Comparison of ENCODE assay signal across 19 mouse cellular contexts in the genomic region with DNA sequence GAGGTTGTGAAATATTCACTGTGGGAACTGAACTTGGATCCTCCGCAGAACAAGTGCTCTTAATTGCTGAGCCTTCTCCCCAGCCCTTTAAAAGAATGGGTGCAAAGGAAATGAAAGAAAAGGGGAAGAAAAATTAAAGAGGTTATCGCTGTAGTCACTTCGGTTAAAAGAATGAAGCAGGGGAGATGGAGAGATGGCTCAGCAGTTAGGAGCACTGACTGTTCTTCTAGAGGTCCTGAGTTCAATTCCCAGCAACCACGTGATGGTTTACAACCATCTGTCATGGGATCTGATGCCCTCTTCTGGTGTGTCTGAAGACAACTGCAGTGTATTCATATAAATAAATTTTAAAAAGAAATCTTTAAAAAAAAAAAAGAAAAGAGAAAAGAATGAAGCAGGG. TPM values are rescaled to one million over a fixed set of nuclear protein-coding genes. Genes with fewer than 3 reads are reported as not detected.
A peak's percentile ranks its signal among the peaks of the same experiment; 100 is the strongest.
DNase-seq lines count a peak whose midpoint lies in the region; ATAC-seq and TF ChIP-seq lines count a peak whose summit lies in the region.
"Had no signal": no experiment of that assay in that cellular context is flagged by ENCODE, and none has a peak within 500 bp of the region (broad histone marks: within the 10 kb centered on the region; RNA-seq: fewer than 3 reads in every experiment).

No protein-coding gene starts in this region.

- no peaks in the 10 kb centered on the region for H3K9me3 ChIP-seq in heart, embryonic 16.5 days (replicated peaks; ENCODE audit: control insufficient read depth, low read length)
- no peaks in the 10 kb centered on the region for H3K9me3 ChIP-seq in lung, postnatal 0 days (ENCODE audit: low read length)
- H3K9me3 ChIP-seq in intestine, postnatal 0 days (ENCODE audit: control insufficient read depth), result no peaks in the 10 kb centered on the region
- H3K9me3 ChIP-seq in stomach, embryonic 15.5 days, result no peaks in the 10 kb centered on the region
- H3K9me3 ChIP-seq: embryonic facial prominence, embryonic 15.5 days; hindbrain, embryonic 10.5 days; midbrain, embryonic 10.5 days had no signal

- intact Hi-C loops in left cerebral cortex, postnatal 4 days (cut with DNase I), result no loop called here

- WGBS in heart, embryonic 16.5 days, result 87% methylated on average over 4 of the region's 4 CpGs
- WGBS in lung, postnatal 0 days, result 75% methylated on average over 4 of the region's 4 CpGs
- WGBS in intestine, postnatal 0 days, result 82% methylated on average over 4 of the region's 4 CpGs
- WGBS in stomach, embryonic 15.5 days, result 80% methylated on average over 4 of the region's 4 CpGs

- H3K27me3 ChIP-seq in heart, embryonic 16.5 days (ENCODE audit: control insufficient read depth, insufficient read depth, low read length), result peaks cover 25% of the 10 kb centered on the region
- peaks cover 15% of the 10 kb centered on the region for H3K27me3 ChIP-seq in lung, postnatal 0 days (replicated peaks; ENCODE audit: insufficient read depth, low read length)
- H3K27me3 ChIP-seq in intestine, postnatal 0 days (replicated peaks; ENCODE audit: control insufficient read depth, insufficient read depth, low read length), result peaks cover 15% of the 10 kb centered on the region
- peaks cover 29% of the 10 kb centered on the region for H3K27me3 ChIP-seq in stomach, embryonic 15.5 days (replicated peaks)
- H3K27me3 ChIP-seq: Patski had no signal

- no peak for DNase-seq in heart, postnatal 4 days
- no peak for DNase-seq in lung, postnatal 0 days (ENCODE audit: low spot score)
- no peak for DNase-seq in lung, postnatal 4 days
- DNase-seq in thymus, postnatal 10 days (ENCODE audit: low spot score in 2 of 2), result no peak
- no peak for DNase-seq in left cerebral cortex, postnatal 4 days
- DNase-seq: cerebellum, adult 18-20 months; gastrocnemius, postnatal 10 days; kidney, adult 8-10 months; lung, embryonic 14.5 days; thymus, postnatal 14 days had no signal

- no peak overlapping the region for H3K27ac ChIP-seq in heart, embryonic 16.5 days (ENCODE audit: low read length)
- no peak overlapping the region for H3K27ac ChIP-seq in lung, postnatal 0 days (ENCODE audit: low read length)
- H3K27ac ChIP-seq in intestine, postnatal 0 days (ENCODE audit: low read depth, low read length), result no peak overlapping the region
- H3K27ac ChIP-seq in stomach, embryonic 15.5 days, result no peak overlapping the region
- H3K27ac ChIP-seq: embryonic facial prominence, embryonic 15.5 days; hindbrain, embryonic 10.5 days; midbrain, embryonic 10.5 days had no signal

- peak overlapping the region; percentile 84 for H3K4me3 ChIP-seq in heart, embryonic 16.5 days (ENCODE audit: low read length)
- no peak overlapping the region for H3K4me3 ChIP-seq in lung, postnatal 0 days (ENCODE audit: low read depth, low read length)
- H3K4me3 ChIP-seq in intestine, postnatal 0 days (ENCODE audit: low read depth, low read length), result no peak overlapping the region
- no peak overlapping the region for H3K4me3 ChIP-seq in stomach, embryonic 15.5 days (replicated peaks)

- TF ChIP-seq EP300 in lung, postnatal 0 days (IDR thresholded peaks at IDR 0.05), result no peak

- peaks cover 4% of the 10 kb centered on the region; the same call in 1 of the 2 replicates for H3K36me3 ChIP-seq in heart, embryonic 16.5 days (ENCODE audit: control insufficient read depth, insufficient read depth)
- H3K36me3 ChIP-seq in lung, postnatal 0 days (ENCODE audit: insufficient read depth, low read length), result no peaks in the 10 kb centered on the region
- no peaks in the 10 kb centered on the region for H3K36me3 ChIP-seq in intestine, postnatal 0 days (ENCODE audit: control insufficient read depth, insufficient read depth)
- H3K36me3 ChIP-seq in stomach, embryonic 15.5 days, result no peaks in the 10 kb centered on the region
- H3K36me3 ChIP-seq: embryonic facial prominence, embryonic 15.5 days had no signal

- no peak for TF ChIP-seq CTCF in lung, postnatal 0 days (IDR thresholded peaks at IDR 0.05)
- no peak for TF ChIP-seq CTCF in intestine, postnatal 0 days (IDR thresholded peaks at IDR 0.05; ENCODE audit: low read depth)

- H3K9ac ChIP-seq in heart, embryonic 16.5 days (ENCODE audit: low read length), result no peak overlapping the region
- H3K9ac ChIP-seq in lung, postnatal 0 days (replicated peaks; ENCODE audit: low read depth), result no peak overlapping the region
- no peak overlapping the region for H3K9ac ChIP-seq in intestine, postnatal 0 days (ENCODE audit: low read depth, low read length)
- H3K9ac ChIP-seq in stomach, embryonic 15.5 days, result no peak overlapping the region
- H3K9ac ChIP-seq: embryonic facial prominence, embryonic 15.5 days; lung, embryonic 14.5 days had no signal

- peaks cover 23% of the 10 kb centered on the region for H3K4me1 ChIP-seq in heart, embryonic 16.5 days (ENCODE audit: control insufficient read depth, insufficient read depth, low read length)
- peaks cover 6% of the 10 kb centered on the region; the same call in 1 of the 2 replicates for H3K4me1 ChIP-seq in lung, postnatal 0 days (ENCODE audit: insufficient read depth, low read depth, low read length)
- no peaks in the 10 kb centered on the region; the same call in 1 of the 2 replicates for H3K4me1 ChIP-seq in intestine, postnatal 0 days (replicated peaks; ENCODE audit: control insufficient read depth, insufficient read depth, low read length)
- H3K4me1 ChIP-seq in stomach, embryonic 15.5 days, result peaks cover 16% of the 10 kb centered on the region

- ATAC-seq in heart, embryonic 16.5 days (replicated peaks; ENCODE audit: extremely low read depth, insufficient read depth, low FRiP score), result no peak
- ATAC-seq in lung, postnatal 0 days, result no peak
- no peak for ATAC-seq in intestine, postnatal 0 days
- no peak for ATAC-seq in stomach, embryonic 15.5 days (ENCODE audit: insufficient read depth, low FRiP score, low read depth)
- ATAC-seq: CD4-positive, CD25-positive, alpha-beta regulatory T cell, adult 4 months; forebrain, embryonic 14.5 days; Patski had no signal

- H3K4me2 ChIP-seq in heart, embryonic 16.5 days (ENCODE audit: low read depth, low read length), result peak overlapping the region; percentile 86
- peak overlapping the region; percentile 79; the same call in 1 of the 2 replicates for H3K4me2 ChIP-seq in lung, postnatal 0 days (replicated peaks; ENCODE audit: low read depth, low read length)
- H3K4me2 ChIP-seq in intestine, postnatal 0 days (replicated peaks; ENCODE audit: low read depth), result peak overlapping the region; percentile 84; the same call in 1 of the 2 replicates
- H3K4me2 ChIP-seq in stomach, embryonic 15.5 days, result 0 out of 2 replicates have a peak overlapping the region, but pooled peaks have one; percentile 63

RNA-seq across cellular contexts. Expression of a gene that starts 1.5 kb away (rescaled TPM):
- polyA plus RNA-seq in heart, embryonic 16.5 days (2015; fragmentation: Nextera tagmentation; extraction: Ambion mirVana), result 2.4 and 3.0 TPM in 2 replicates
- total RNA-seq in heart, postnatal 4 days (2021), result 1 to 10 TPM; 1.7 to 2.9 TPM
- 0.84 and 0.87 TPM in 2 replicates for polyA plus RNA-seq in lung, postnatal 0 days (2015; fragmentation: Nextera tagmentation; extraction: Ambion mirVana)
- polyA plus RNA-seq in intestine, postnatal 0 days (2015; fragmentation: Nextera tagmentation; extraction: Ambion mirVana), result 0.82 and 1.1 TPM in 2 replicates
- 1.0 TPM in 2 replicates for polyA plus RNA-seq in stomach, embryonic 15.5 days (2015; fragmentation: Nextera tagmentation; extraction: Ambion mirVana)
- total RNA-seq in left cerebral cortex, postnatal 4 days (2021), result 1 to 10 TPM; 3.8 to 4.6 TPM

RNA-seq across cellular contexts. Expression of a gene that starts 1.6 kb away (rescaled TPM):
- 58.4 and 68.8 TPM in 2 replicates for polyA plus RNA-seq in heart, embryonic 16.5 days (2015; fragmentation: Nextera tagmentation; extraction: Ambion mirVana)
- 10 to 100 TPM; 40.9 to 41.0 TPM for total RNA-seq in heart, postnatal 4 days (2021)
- polyA plus RNA-seq in lung, postnatal 0 days (2015; fragmentation: Nextera tagmentation; extraction: Ambion mirVana), result 57.9 and 58.9 TPM in 2 replicates
- polyA plus RNA-seq in intestine, postnatal 0 days (2015; fragmentation: Nextera tagmentation; extraction: Ambion mirVana), result 43.8 and 48.6 TPM in 2 replicates
- 84.4 and 91.2 TPM in 2 replicates for polyA plus RNA-seq in stomach, embryonic 15.5 days (2015; fragmentation: Nextera tagmentation; extraction: Ambion mirVana)
- 10 to 100 TPM; 57.5 to 62.9 TPM for total RNA-seq in left cerebral cortex, postnatal 4 days (2021)

RNA-seq across cellular contexts. Expression of a gene that starts 26.3 kb away (rescaled TPM):
- polyA plus RNA-seq in heart, embryonic 16.5 days (2015; fragmentation: Nextera tagmentation; extraction: Ambion mirVana), result 0.11 and 0.13 TPM in 2 replicates
- total RNA-seq in heart, postnatal 4 days (2021), result not detected
- 0.14 and 0.27 TPM in 2 replicates for polyA plus RNA-seq in lung, postnatal 0 days (2015; fragmentation: Nextera tagmentation; extraction: Ambion mirVana)
- polyA plus RNA-seq in intestine, postnatal 0 days (2015; fragmentation: Nextera tagmentation; extraction: Ambion mirVana), result 0.16 TPM in 2 replicates
- polyA plus RNA-seq in stomach, embryonic 15.5 days (2015; fragmentation: Nextera tagmentation; extraction: Ambion mirVana), result 0.21 and 0.32 TPM in 2 replicates
- under 1 TPM; 0.74 to 0.94 TPM for total RNA-seq in left cerebral cortex, postnatal 4 days (2021)
- total RNA-seq: gastrocnemius, postnatal 10 days had no signal

RNA-seq across cellular contexts. Expression of a gene that starts 55.2 kb away (rescaled TPM):
- 6.2 and 6.7 TPM in 2 replicates for polyA plus RNA-seq in heart, embryonic 16.5 days (2015; fragmentation: Nextera tagmentation; extraction: Ambion mirVana)
- 1 to 10 TPM; 5.0 to 5.4 TPM for total RNA-seq in heart, postnatal 4 days (2021)
- polyA plus RNA-seq in lung, postnatal 0 days (2015; fragmentation: Nextera tagmentation; extraction: Ambion mirVana), result 5.9 and 6.0 TPM in 2 replicates
- polyA plus RNA-seq in intestine, postnatal 0 days (2015; fragmentation: Nextera tagmentation; extraction: Ambion mirVana), result 12.2 and 15.2 TPM in 2 replicates
- 11.8 and 13.4 TPM in 2 replicates for polyA plus RNA-seq in stomach, embryonic 15.5 days (2015; fragmentation: Nextera tagmentation; extraction: Ambion mirVana)
- 10 to 100 TPM; 13.0 to 13.6 TPM for total RNA-seq in left cerebral cortex, postnatal 4 days (2021)
